Mouse (Mus musculus) monocyte, adult 59 days (primary cell): ENCODE data around the gene Fbxw8. TPM values are rescaled to one million over a fixed set of nuclear protein-coding genes. Genes with fewer than 3 reads are reported as not detected.

ENCODE experiments used
- total RNA-seq, 2 experiments: library from RNA; stranded (reverse); gene quantifications; one replicate each; pipeline ENCODE4 v1.2.4; 2023

Gene Fbxw8
- 10 to 100 TPM; 19.4 to 20.9 TPM for total RNA-seq

DNA sequence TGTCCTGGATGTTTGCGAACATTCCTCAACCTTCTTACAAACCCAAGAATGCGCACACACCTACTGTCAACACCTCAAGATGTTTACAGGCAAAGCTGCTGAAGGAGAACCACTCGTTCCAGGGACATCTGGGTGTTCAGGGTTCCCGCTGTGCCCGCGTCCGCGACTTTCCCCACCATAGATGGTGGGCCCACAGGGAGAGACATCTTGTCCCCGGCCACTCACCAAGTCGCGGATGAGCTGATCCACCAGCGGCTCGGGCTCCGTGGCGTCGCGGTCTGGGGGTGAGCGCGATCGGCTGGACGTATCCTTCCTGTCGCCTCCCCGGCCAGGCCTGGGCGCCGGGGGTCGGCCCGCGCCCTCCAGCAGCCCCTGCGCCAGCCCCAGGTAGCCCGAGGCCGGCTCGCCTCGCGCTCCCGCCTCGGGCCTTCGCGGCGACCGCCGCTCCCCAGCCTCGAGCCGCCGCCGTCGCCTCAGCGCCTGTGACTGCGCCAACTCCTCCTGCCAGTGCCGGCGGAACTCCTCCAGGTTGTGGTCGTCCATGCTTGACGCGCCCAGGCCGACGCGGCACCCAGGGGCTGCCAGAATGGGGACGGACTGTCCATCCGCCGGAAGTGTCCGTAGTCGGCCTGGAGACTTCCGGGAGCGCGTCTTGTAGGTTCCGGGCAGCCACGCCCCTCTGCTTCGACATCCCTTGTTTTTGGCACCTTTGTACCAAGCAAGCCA lies at the start of gene Fbxw8:
Gene Fbxw8 (minus strand): TSS at position 626 of the 726 bp plus-strand sequence.

DNA sequence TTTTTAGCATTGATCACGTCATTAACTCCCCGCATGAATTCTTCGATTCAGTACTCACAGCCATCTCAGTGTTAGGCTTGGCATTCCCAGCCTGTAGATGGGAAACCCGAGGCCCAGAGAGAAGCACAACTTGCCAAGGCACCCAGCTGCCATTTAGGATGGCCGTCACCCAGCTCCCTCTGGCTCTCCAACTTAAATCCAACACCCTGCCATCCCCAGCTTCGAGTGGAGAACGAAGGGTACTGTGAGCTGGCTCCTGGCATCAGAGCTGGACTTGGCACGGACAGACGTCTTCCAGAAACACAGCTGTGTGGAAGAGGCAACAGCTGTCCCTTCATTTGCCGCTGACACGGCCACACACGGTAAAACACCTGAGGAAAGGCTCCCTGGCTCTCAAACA lies 9.3 kb upstream of the Fbxw8 start, which contains the start of gene Hrk:
Gene Hrk (plus strand): TSS at position 68 of the 400 bp plus-strand sequence.

DNA sequence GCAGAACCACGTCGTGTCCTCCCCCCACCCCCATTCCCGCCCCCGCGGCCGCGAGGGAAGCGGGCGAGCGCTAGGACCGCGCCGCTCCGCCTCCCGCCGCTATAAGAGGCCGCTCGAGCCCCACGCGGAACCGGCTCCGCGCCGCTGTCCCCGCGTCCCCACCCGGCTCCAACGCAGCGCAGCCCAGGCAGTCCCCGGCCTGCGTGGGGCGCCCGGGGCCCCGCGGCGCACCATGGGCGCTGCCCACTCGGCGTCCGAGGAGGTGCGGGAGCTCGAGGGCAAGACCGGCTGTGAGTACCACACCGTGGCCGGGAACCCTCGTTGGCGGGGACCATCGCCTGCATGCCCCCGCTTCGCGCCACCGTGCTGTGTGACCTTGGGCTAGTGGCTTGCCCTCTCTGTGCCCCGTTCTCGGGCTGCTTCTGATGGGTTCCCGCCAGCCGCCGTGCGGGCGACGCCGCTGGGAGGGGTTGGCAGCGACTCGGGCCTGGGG lies 127.5 kb downstream of the Fbxw8 start, which contains the start of gene Tesc:
Gene Tesc (plus strand): TSS at position 46 of the 493 bp plus-strand sequence.

Other genes with a start within 250 kb of the Fbxw8 start
- 10 to 100 TPM; 10.2 to 14.2 TPM for gene Fbxo21, start 178.7 kb downstream of the Fbxw8 start, total RNA-seq
- gene Tesc, start 127.7 kb downstream of the Fbxw8 start, total RNA-seq: not detected
- not detected for gene Hrk, start 9.2 kb upstream of the Fbxw8 start, total RNA-seq
- not detected for gene Rnft2, start 89.7 kb upstream of the Fbxw8 start, total RNA-seq
- 1 to 10 TPM; 5.8 to 6.1 TPM for gene 2410131K14Rik, start 89.8 kb upstream of the Fbxw8 start, total RNA-seq